Mouse (Mus musculus) lung, embryonic 15.5 days (tissue): ENCODE measurements around the gene Ppp4r1. TPM values are rescaled to one million over a fixed set of nuclear protein-coding genes. Genes with fewer than 3 reads are reported as not detected.

Experiments used
- ATAC-seq: fragments of 200-750 bp; cut with Nextera tagmentation; 2 replicates; pipeline ENCODE4 v1.8.0; 2017; ENCODE audit warnings: moderate number of reproducible peaks, borderline replicate concordance; ENCODE audit not compliant: low FRiP score, low TSS enrichment; ENCODE audit errors: extremely low read depth
- H3K27ac ChIP-seq: fragments of 300-500 bp; sonication (generic); 2 replicates; pipeline ENCODE4 v1.5.1; 2015; ENCODE audit warnings: moderate library complexity, mild to moderate bottlenecking, inconsistent platforms
- H3K27me3 ChIP-seq: fragments of 300-500 bp; sonication (generic); 2 replicates; pipeline ENCODE4 v1.6.1; 2015; ENCODE audit warnings: inconsistent platforms
- H3K36me3 ChIP-seq: fragments of 300-500 bp; sonication (generic); 2 replicates; pipeline ENCODE4 v1.6.1; 2015; ENCODE audit warnings: inconsistent platforms
- H3K4me1 ChIP-seq: fragments of 300-500 bp; sonication (generic); 2 replicates; pipeline ENCODE4 v1.6.1; 2015; ENCODE audit warnings: inconsistent platforms
- H3K4me2 ChIP-seq: fragments of 300-500 bp; sonication (generic); 2 replicates; pipeline ENCODE4 v1.6.1; 2015; ENCODE audit warnings: inconsistent platforms, mild to moderate bottlenecking, moderate library complexity
- H3K4me3 ChIP-seq: fragments of 300-500 bp; sonication (generic); 2 replicates; pipeline ENCODE4 v1.5.1; 2015; ENCODE audit warnings: mild to moderate bottlenecking, inconsistent platforms
- H3K9ac ChIP-seq: fragments of 300-500 bp; sonication (generic); 2 replicates; pipeline ENCODE4 v1.6.1; 2015; ENCODE audit warnings: inconsistent platforms
- H3K9me3 ChIP-seq: fragments of 300-500 bp; sonication (generic); 2 replicates; pipeline ENCODE4 v1.6.1; 2016; ENCODE audit warnings: inconsistent platforms
- WGBS: fragments of 180-500 bp; shearing (Covaris S2); methylation state at CpG from one replicate; pipeline ENCODE4 v1.1.7; 2015; 5-methylcytosine and 5-hydroxymethylcytosine counted together
- polyA plus RNA-seq: library from polyadenylated mRNA; unstranded; fragments of >200 nt; fragmentation: Nextera tagmentation; extraction: Ambion mirVana; gene quantifications from 2 replicates; pipeline ENCODE4 v1.2.1, GENCODE M21; 2015

Ppp4r1 gene
- polyA plus RNA-seq, 1 experiment from 2014 or later, result 42.8 TPM

GRCm38 (mm10) chr17:65866201-65866600 lies 83.8 kb downstream of the Ppp4r1 start:
- Histone ChIP-seq H3K4me3 (no peak overlapping the region), H3K9me3 (no peaks in the 10 kb centered on the region; the same call in 1 of the 2 replicates), H3K4me2 (no peak overlapping the region), H3K4me1 (no peaks in the 10 kb centered on the region), H3K36me3 (peaks cover 21% of the 10 kb centered on the region), H3K27me3 (no peaks in the 10 kb centered on the region), H3K9ac (no peak overlapping the region), H3K27ac (no peak overlapping the region)
- ATAC-seq, result no peak
- WGBS, result 49% methylated on average over 3 of the region's 3 CpGs

- Histone ChIP-seq H3K27me3 (no peaks in the 10 kb centered on the region), H3K4me1 (peaks cover 11% of the 10 kb centered on the region), H3K36me3 (peaks cover 14% of the 10 kb centered on the region), H3K9me3 (no peaks in the 10 kb centered on the region; the same call in 1 of the 2 replicates), H3K27ac (no peak overlapping the region), H3K4me2 (no peak overlapping the region), H3K9ac (no peak overlapping the region), H3K4me3 (no peak overlapping the region)
- WGBS, result 87% methylated on average over 5 of the region's 5 CpGs
- no peak for ATAC-seq
Observed at GRCm38 (mm10) chr17:65867996-65868395, 85.6 kb downstream of the Ppp4r1 start.

- WGBS, result 85% methylated on average over 10 of the region's 10 CpGs
- Histone ChIP-seq H3K27ac (no peak overlapping the region), H3K4me1 (peaks cover 11% of the 10 kb centered on the region), H3K9me3 (no peaks in the 10 kb centered on the region; the same call in 1 of the 2 replicates), H3K36me3 (0 out of 2 replicates have a peak, but pooled peaks cover 4% of the 10 kb centered on the region), H3K27me3 (no peaks in the 10 kb centered on the region), H3K4me3 (no peak overlapping the region), H3K4me2 (no peak overlapping the region), H3K9ac (no peak overlapping the region)
- no peak for ATAC-seq
Observed at GRCm38 (mm10) chr17:65869720-65870119, 87.3 kb downstream of the Ppp4r1 start.

- WGBS, result 41% methylated on average over 4 of the region's 4 CpGs
- no peak for ATAC-seq
- Histone ChIP-seq H3K27me3 (no peaks in the 10 kb centered on the region), H3K9me3 (no peaks in the 10 kb centered on the region; the same call in 1 of the 2 replicates), H3K36me3 (0 out of 2 replicates have a peak, but pooled peaks cover 4% of the 10 kb centered on the region), H3K4me1 (peaks cover 11% of the 10 kb centered on the region), H3K4me2 (no peak overlapping the region), H3K4me3 (no peak overlapping the region), H3K9ac (no peak overlapping the region), H3K27ac (no peak overlapping the region)
Observed at GRCm38 (mm10) chr17:65870146-65870545, 87.8 kb downstream of the Ppp4r1 start.

GRCm38 (mm10) chr17:65871641-65872041 lies 89.3 kb downstream of the Ppp4r1 start:
- H3K27ac ChIP-seq, result peak overlapping the region; percentile 39; the same call in 1 of the 2 replicates
- 0 out of 2 replicates have a peak, but pooled peaks cover 2% of the 10 kb centered on the region for H3K36me3 ChIP-seq
- peak overlapping the region; percentile 5; the same call in 1 of the 2 replicates for H3K9ac ChIP-seq
- H3K4me1 ChIP-seq, result peaks cover 11% of the 10 kb centered on the region
- no peak for ATAC-seq
- no peak overlapping the region for H3K4me3 ChIP-seq
- no peak overlapping the region for H3K4me2 ChIP-seq
- WGBS, result 17% methylated on average over 5 of the region's 5 CpGs
- no peaks in the 10 kb centered on the region for H3K27me3 ChIP-seq
- H3K9me3 ChIP-seq, result no peaks in the 10 kb centered on the region; the same call in 1 of the 2 replicates

GRCm38 (mm10) chr17:65872051-65872450 lies 89.7 kb downstream of the Ppp4r1 start:
- Histone ChIP-seq H3K9me3 (no peaks in the 10 kb centered on the region; the same call in 1 of the 2 replicates), H3K4me3 (no peak overlapping the region), H3K27ac (peak overlapping the region; percentile 39; the same call in 1 of the 2 replicates), H3K27me3 (no peaks in the 10 kb centered on the region), H3K9ac (0 out of 2 replicates have a peak overlapping the region, but pooled peaks have one; percentile 5), H3K4me1 (peaks cover 11% of the 10 kb centered on the region), H3K36me3 (no peaks in the 10 kb centered on the region), H3K4me2 (no peak overlapping the region)
- WGBS, result 45% methylated on average over 6 of the region's 6 CpGs
- no peak for ATAC-seq

GRCm38 (mm10) chr17:65872652-65873051 lies 90.3 kb downstream of the Ppp4r1 start:
- Histone ChIP-seq H3K27me3 (no peaks in the 10 kb centered on the region), H3K27ac (no peak overlapping the region), H3K9me3 (no peaks in the 10 kb centered on the region; the same call in 1 of the 2 replicates), H3K36me3 (no peaks in the 10 kb centered on the region), H3K4me2 (no peak overlapping the region), H3K4me3 (no peak overlapping the region), H3K9ac (no peak overlapping the region), H3K4me1 (peaks cover 11% of the 10 kb centered on the region)
- WGBS, result 37% methylated on average over 6 of the region's 6 CpGs
- peak; percentile 51; the same call in 1 of the 2 replicates for ATAC-seq

GRCm38 (mm10) chr17:65873156-65873555 lies 90.8 kb downstream of the Ppp4r1 start:
- Histone ChIP-seq H3K4me2 (no peak overlapping the region), H3K9ac (no peak overlapping the region), H3K36me3 (no peaks in the 10 kb centered on the region), H3K9me3 (no peaks in the 10 kb centered on the region; the same call in 1 of the 2 replicates), H3K4me3 (no peak overlapping the region), H3K27ac (no peak overlapping the region), H3K4me1 (peaks cover 11% of the 10 kb centered on the region), H3K27me3 (no peaks in the 10 kb centered on the region)
- no peak for ATAC-seq
- WGBS, result 81% methylated on average over 4 of the region's 4 CpGs

- no peak overlapping the region for H3K4me3 ChIP-seq
- peaks cover 11% of the 10 kb centered on the region for H3K4me1 ChIP-seq
- no peaks in the 10 kb centered on the region; the same call in 1 of the 2 replicates for H3K9me3 ChIP-seq
- H3K27ac ChIP-seq, result no peak overlapping the region
- no peak overlapping the region for H3K4me2 ChIP-seq
- no peak for ATAC-seq
- H3K9ac ChIP-seq, result no peak overlapping the region
- no peaks in the 10 kb centered on the region for H3K27me3 ChIP-seq
- no peaks in the 10 kb centered on the region for H3K36me3 ChIP-seq
- WGBS, result 89% methylated on average over 11 of the region's 11 CpGs
Observed at GRCm38 (mm10) chr17:65873834-65874233, 91.5 kb downstream of the Ppp4r1 start.

- H3K27me3 ChIP-seq, result no peaks in the 10 kb centered on the region
- peaks cover 11% of the 10 kb centered on the region for H3K4me1 ChIP-seq
- no peak overlapping the region for H3K4me2 ChIP-seq
- no peak overlapping the region for H3K27ac ChIP-seq
- H3K4me3 ChIP-seq, result no peak overlapping the region
- H3K9ac ChIP-seq, result no peak overlapping the region
- H3K9me3 ChIP-seq, result no peaks in the 10 kb centered on the region
- WGBS, result 61% methylated on average over 6 of the region's 6 CpGs
- H3K36me3 ChIP-seq, result no peaks in the 10 kb centered on the region
- ATAC-seq, result no peak
Observed at GRCm38 (mm10) chr17:65877026-65877425, 94.7 kb downstream of the Ppp4r1 start.

GRCm38 (mm10) chr17:65884061-65884669 lies 101.8 kb downstream of the Ppp4r1 start:
- ATAC-seq, result peak; percentile 20
- Histone ChIP-seq H3K9ac (peak overlapping the region; percentile 87), H3K4me3 (peak overlapping the region; percentile 99), H3K9me3 (no peaks in the 10 kb centered on the region), H3K4me1 (peaks cover 38% of the 10 kb centered on the region), H3K27me3 (no peaks in the 10 kb centered on the region), H3K4me2 (peak overlapping the region; percentile 97), H3K36me3 (no peaks in the 10 kb centered on the region), H3K27ac (peak overlapping the region; percentile 99)
- WGBS, result under 1% methylated on average over 55 of the region's 56 CpGs

- H3K9ac ChIP-seq, result peak overlapping the region; percentile 87
- no peaks in the 10 kb centered on the region for H3K27me3 ChIP-seq
- no peaks in the 10 kb centered on the region for H3K9me3 ChIP-seq
- WGBS, result under 1% methylated on average over 67 of the region's 67 CpGs
- peak overlapping the region; percentile 99 for H3K4me3 ChIP-seq
- peak; percentile 99 for ATAC-seq
- peak overlapping the region; percentile 99 for H3K27ac ChIP-seq
- peaks cover 38% of the 10 kb centered on the region for H3K4me1 ChIP-seq
- H3K4me2 ChIP-seq, result peak overlapping the region; percentile 97
- H3K36me3 ChIP-seq, result no peaks in the 10 kb centered on the region
Observed at GRCm38 (mm10) chr17:65884691-65885397, 102.5 kb downstream of the Ppp4r1 start.
